Mouse (Mus musculus) limb, embryonic 15.5 days (tissue): ENCODE measurements at regions not wholly inside any gene's neighbourhood (a gene's known extent, or its start where the extent isn't known, plus 50 kb on each side); places are given as distances from the start of the nearest gene placed in this dataset.

Source experiments
- ATAC-seq: fragments of 200-750 bp; cut with Nextera tagmentation; 2 replicates; pipeline ENCODE4 v1.8.0; 2017; ENCODE audit warnings: low read depth, moderate TSS enrichment; ENCODE audit not compliant: insufficient number of reproducible peaks, low FRiP score, low TSS enrichment
- H3K27ac ChIP-seq: fragments of 300-500 bp; sonication (generic); 2 replicates; pipeline ENCODE4 v1.5.1; 2015; ENCODE audit warnings: moderate library complexity, mild to moderate bottlenecking, inconsistent platforms
- H3K27me3 ChIP-seq: fragments of 300-500 bp; sonication (generic); 2 replicates; pipeline ENCODE4 v1.6.1; 2015; ENCODE audit warnings: inconsistent platforms
- H3K36me3 ChIP-seq: fragments of 300-500 bp; sonication (generic); 2 replicates; pipeline ENCODE4 v1.6.1; 2015; ENCODE audit warnings: inconsistent platforms
- H3K4me1 ChIP-seq: fragments of 300-500 bp; sonication (generic); 2 replicates; pipeline ENCODE4 v1.6.1; 2015; ENCODE audit warnings: inconsistent platforms
- H3K4me2 ChIP-seq: fragments of 300-500 bp; sonication (generic); 2 replicates; pipeline ENCODE4 v1.6.1; 2015; ENCODE audit warnings: mild to moderate bottlenecking, inconsistent platforms
- H3K4me3 ChIP-seq: fragments of 300-500 bp; sonication (generic); 2 replicates; pipeline ENCODE4 v1.5.1; 2015; ENCODE audit warnings: mild to moderate bottlenecking, inconsistent platforms
- H3K9ac ChIP-seq: fragments of 300-500 bp; sonication (generic); 2 replicates; pipeline ENCODE4 v1.6.1; 2015; ENCODE audit warnings: inconsistent platforms
- H3K9me3 ChIP-seq: fragments of 300-500 bp; sonication (generic); 2 replicates; pipeline ENCODE4 v1.6.1; 2016; ENCODE audit warnings: inconsistent platforms
- WGBS: fragments of 180-500 bp; shearing (Covaris S2); methylation state at CpG from one replicate; pipeline ENCODE4 v1.1.7; 2015; 5-methylcytosine and 5-hydroxymethylcytosine counted together

DNA sequence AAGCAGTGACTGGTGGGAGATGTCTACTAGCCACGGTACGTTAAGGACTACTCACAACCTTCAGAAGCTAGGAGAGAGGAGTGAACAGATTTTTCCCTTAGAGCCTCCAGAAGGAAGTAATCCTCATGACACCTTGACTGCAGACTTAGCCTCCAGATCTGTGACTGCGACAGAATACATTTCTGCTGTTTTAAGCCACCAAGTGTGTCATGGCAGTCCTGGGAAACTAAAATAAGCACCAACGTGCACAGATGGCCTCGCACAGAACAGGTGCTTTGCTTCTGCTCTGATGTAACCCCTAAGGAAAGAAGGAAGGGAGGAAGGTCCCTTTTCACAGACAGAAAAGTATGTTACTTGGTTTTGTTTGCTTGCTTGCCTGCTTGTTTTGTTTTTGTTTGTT is 151.5 kb upstream of the Adra1b start:
- WGBS, result 82% methylated on average over 5 of the region's 5 CpGs

GRCm38 (mm10) chr11:44062446-44062845 is 161.4 kb upstream of the Adra1b start:
- Histone ChIP-seq H3K4me3 (no peak overlapping the region), H3K36me3 (no peaks in the 10 kb centered on the region), H3K4me2 (no peak overlapping the region), H3K4me1 (no peaks in the 10 kb centered on the region), H3K9ac (no peak overlapping the region), H3K27me3 (no peaks in the 10 kb centered on the region), H3K27ac (no peak overlapping the region), H3K9me3 (no peaks in the 10 kb centered on the region)
- WGBS, result 86% methylated on average over 1 of the region's 1 CpGs
- ATAC-seq, result no peak

More for the DNA sequence above, 151.5 kb upstream of the Adra1b start:
- Histone ChIP-seq H3K9ac (no peak overlapping the region), H3K4me1 (no peaks in the 10 kb centered on the region), H3K9me3 (no peaks in the 10 kb centered on the region), H3K4me3 (no peak overlapping the region), H3K27me3 (no peaks in the 10 kb centered on the region), H3K36me3 (no peaks in the 10 kb centered on the region), H3K27ac (no peak overlapping the region), H3K4me2 (no peak overlapping the region)
- ATAC-seq, result no peak

- 89% methylated on average over 2 of the region's 2 CpGs for WGBS
- no peaks in the 10 kb centered on the region for H3K36me3 ChIP-seq
- H3K9ac ChIP-seq, result no peak overlapping the region
- H3K9me3 ChIP-seq, result no peaks in the 10 kb centered on the region
- H3K4me1 ChIP-seq, result no peaks in the 10 kb centered on the region
- no peaks in the 10 kb centered on the region for H3K27me3 ChIP-seq
- no peak overlapping the region for H3K4me2 ChIP-seq
- H3K27ac ChIP-seq, result no peak overlapping the region
- ATAC-seq, result no peak
- no peak overlapping the region for H3K4me3 ChIP-seq
Observed at GRCm38 (mm10) chr11:44066176-44066575, 165.2 kb upstream of the Adra1b start.

DNA sequence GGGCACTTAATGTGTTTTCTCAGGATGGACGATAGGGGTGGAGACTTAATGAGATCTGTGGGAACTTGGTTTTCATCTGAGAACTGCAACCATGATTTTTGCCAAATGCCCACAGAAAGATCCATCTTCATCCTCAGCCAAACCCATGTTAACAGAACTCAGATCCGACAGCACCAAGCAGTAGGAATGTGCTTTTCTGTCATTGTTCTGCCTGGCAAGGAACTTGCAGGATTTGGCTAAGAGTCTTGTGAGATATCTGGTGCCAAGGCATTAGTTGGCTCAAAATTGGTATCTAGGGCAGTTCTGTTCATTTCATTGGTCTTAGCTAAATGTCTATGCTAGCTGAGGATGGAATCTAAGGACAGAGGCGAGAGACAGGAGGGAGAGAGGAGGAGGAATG is 182.7 kb upstream of the Adra1b start:
- H3K4me1 ChIP-seq, result no peaks in the 10 kb centered on the region
- H3K9ac ChIP-seq, result no peak overlapping the region
- 67% methylated on average over 3 of the region's 3 CpGs for WGBS
- H3K9me3 ChIP-seq, result no peaks in the 10 kb centered on the region
- H3K4me3 ChIP-seq, result no peak overlapping the region
- H3K27ac ChIP-seq, result no peak overlapping the region
- no peaks in the 10 kb centered on the region for H3K36me3 ChIP-seq
- no peak for ATAC-seq
- no peak overlapping the region for H3K4me2 ChIP-seq
- no peaks in the 10 kb centered on the region for H3K27me3 ChIP-seq

DNA sequence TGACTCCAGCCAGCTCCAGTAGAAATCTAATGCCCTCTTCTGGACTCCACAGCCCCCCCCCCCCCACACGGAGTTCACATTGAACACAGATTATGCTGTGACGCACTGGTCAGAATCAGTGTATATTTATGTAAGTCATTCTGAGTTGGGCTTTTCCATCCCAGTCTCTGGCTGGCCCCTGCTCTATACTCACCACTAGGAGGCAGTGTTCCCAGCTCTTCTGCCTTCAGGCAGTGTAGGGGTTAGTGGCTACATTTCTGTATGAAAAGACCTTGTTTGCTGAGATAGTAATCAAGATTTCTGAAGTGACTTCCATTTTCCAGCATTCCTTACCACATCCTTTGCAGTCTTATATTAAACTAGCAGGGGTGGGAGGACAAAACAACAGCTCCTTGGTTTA is 185.9 kb upstream of the Adra1b start:
- Histone ChIP-seq H3K36me3 (no peaks in the 10 kb centered on the region), H3K27ac (no peak overlapping the region), H3K9me3 (no peaks in the 10 kb centered on the region), H3K4me1 (no peaks in the 10 kb centered on the region), H3K27me3 (no peaks in the 10 kb centered on the region), H3K4me3 (no peak overlapping the region), H3K4me2 (no peak overlapping the region), H3K9ac (no peak overlapping the region)
- ATAC-seq, result no peak
- WGBS, result 66% methylated on average over 2 of the region's 2 CpGs

DNA sequence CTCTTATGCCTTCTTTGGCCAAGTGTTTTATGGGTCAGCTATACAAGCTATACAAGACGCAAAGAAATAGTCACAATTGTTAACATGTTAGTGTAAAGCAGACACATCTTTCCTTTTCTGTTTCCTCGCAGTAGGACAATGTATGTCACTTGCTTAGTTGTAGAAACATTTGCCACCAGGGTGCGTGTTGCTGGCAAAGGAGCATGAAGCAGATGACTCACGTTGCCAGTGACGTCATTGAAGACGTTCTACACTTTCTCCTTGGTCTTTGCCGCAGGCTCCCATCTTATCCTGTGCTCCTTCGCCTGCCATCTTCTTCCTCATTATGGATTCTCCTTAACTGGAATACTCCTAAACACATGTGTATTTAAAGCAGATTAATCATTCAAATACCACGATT is 188.5 kb upstream of the Adra1b start:
- Histone ChIP-seq H3K9ac (no peak overlapping the region), H3K4me3 (no peak overlapping the region), H3K27ac (no peak overlapping the region), H3K4me1 (no peaks in the 10 kb centered on the region), H3K9me3 (no peaks in the 10 kb centered on the region), H3K27me3 (no peaks in the 10 kb centered on the region), H3K4me2 (no peak overlapping the region), H3K36me3 (no peaks in the 10 kb centered on the region)
- ATAC-seq, result no peak
- WGBS, result 77% methylated on average over 9 of the region's 9 CpGs

DNA sequence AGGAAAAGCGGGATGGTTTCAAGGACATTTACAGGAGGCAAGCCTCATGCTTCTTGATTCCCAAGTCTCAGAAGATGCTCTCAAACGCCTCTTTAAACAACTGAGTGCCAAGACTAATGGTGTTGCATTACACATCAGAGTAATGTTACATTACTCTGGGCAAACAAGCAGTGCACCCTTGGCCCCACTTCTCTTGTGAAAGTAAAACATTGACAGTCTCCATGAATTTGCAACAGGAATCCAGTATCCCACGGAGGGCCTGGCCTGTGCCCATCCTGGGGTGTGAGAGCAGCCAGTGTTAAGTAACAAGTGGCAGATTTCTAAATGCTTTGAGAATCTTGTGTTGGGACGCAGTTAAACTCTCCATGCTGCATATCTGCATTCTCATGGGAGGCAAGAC is 194.3 kb upstream of the Adra1b start:
- no peaks in the 10 kb centered on the region for H3K4me1 ChIP-seq
- no peak overlapping the region for H3K4me2 ChIP-seq
- H3K27ac ChIP-seq, result no peak overlapping the region
- no peak overlapping the region for H3K9ac ChIP-seq
- no peaks in the 10 kb centered on the region for H3K27me3 ChIP-seq
- ATAC-seq, result no peak
- no peak overlapping the region for H3K4me3 ChIP-seq
- H3K9me3 ChIP-seq, result no peaks in the 10 kb centered on the region
- no peaks in the 10 kb centered on the region for H3K36me3 ChIP-seq
- WGBS, result 66% methylated on average over 4 of the region's 4 CpGs

DNA sequence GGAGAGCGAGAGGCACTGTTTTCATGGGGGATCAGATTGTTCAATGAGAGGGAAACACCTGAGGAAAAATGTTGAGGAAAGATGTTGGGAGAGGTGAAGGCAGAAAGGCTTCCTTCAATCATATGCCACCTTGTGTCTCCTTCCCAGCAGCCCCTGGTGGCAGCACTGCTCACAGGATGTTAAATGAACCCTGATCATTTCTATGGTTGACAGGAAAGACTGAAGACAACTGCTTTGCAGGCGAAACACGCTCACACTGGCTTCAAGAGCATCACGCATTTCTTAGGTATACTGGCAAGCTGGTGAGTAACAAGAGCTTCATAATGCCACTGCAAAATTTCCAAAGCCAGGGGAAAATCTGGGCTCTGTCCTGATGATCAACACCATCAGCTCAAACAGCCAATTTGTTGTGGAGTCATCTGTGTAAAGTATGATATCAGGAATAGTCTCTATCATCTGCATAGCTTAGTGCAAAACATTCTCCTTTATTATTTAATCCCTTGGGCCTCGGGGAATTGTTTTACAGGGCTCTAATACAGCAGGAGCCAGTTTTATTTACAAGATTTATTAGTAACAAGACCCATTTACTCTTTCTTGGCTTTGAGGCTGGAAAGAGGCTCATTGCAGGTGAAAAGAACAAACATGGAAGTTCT is 202.3 kb upstream of the Adra1b start:
- Histone ChIP-seq H3K36me3 (no peaks in the 10 kb centered on the region), H3K4me1 (peaks cover 8% of the 10 kb centered on the region), H3K27me3 (no peaks in the 10 kb centered on the region), H3K4me3 (no peak overlapping the region), H3K4me2 (no peak overlapping the region), H3K9ac (no peak overlapping the region), H3K9me3 (no peaks in the 10 kb centered on the region), H3K27ac (no peak overlapping the region)
- no peak for ATAC-seq
- 62% methylated on average over 5 of the region's 5 CpGs for WGBS

GRCm38 (mm10) chr11:44103841-44104191 is 202.8 kb upstream of the Adra1b start:
- no peaks in the 10 kb centered on the region for H3K9me3 ChIP-seq
- H3K27me3 ChIP-seq, result no peaks in the 10 kb centered on the region
- peaks cover 8% of the 10 kb centered on the region for H3K4me1 ChIP-seq
- H3K36me3 ChIP-seq, result no peaks in the 10 kb centered on the region
- no peak for ATAC-seq
- no peak overlapping the region for H3K9ac ChIP-seq
- no peak overlapping the region for H3K27ac ChIP-seq
- no peak overlapping the region for H3K4me2 ChIP-seq
- H3K4me3 ChIP-seq, result no peak overlapping the region

GRCm38 (mm10) chr11:44106231-44106630 is 205.2 kb upstream of the Adra1b start:
- no peak for ATAC-seq
- Histone ChIP-seq H3K27ac (no peak overlapping the region), H3K4me3 (no peak overlapping the region), H3K36me3 (no peaks in the 10 kb centered on the region), H3K4me2 (no peak overlapping the region), H3K9me3 (no peaks in the 10 kb centered on the region), H3K27me3 (no peaks in the 10 kb centered on the region), H3K4me1 (peaks cover 8% of the 10 kb centered on the region), H3K9ac (no peak overlapping the region)
- 86% methylated on average over 1 of the region's 1 CpGs for WGBS

- no peak for ATAC-seq
- no peak overlapping the region for H3K4me3 ChIP-seq
- no peak overlapping the region for H3K9ac ChIP-seq
- no peaks in the 10 kb centered on the region for H3K27me3 ChIP-seq
- no peaks in the 10 kb centered on the region for H3K9me3 ChIP-seq
- no peaks in the 10 kb centered on the region for H3K4me1 ChIP-seq
- H3K4me2 ChIP-seq, result no peak overlapping the region
- no peaks in the 10 kb centered on the region for H3K36me3 ChIP-seq
- WGBS, result 27% methylated on average over 5 of the region's 5 CpGs
- no peak overlapping the region for H3K27ac ChIP-seq
Observed at GRCm38 (mm10) chr11:44111525-44111924, 210.5 kb upstream of the Adra1b start.

DNA sequence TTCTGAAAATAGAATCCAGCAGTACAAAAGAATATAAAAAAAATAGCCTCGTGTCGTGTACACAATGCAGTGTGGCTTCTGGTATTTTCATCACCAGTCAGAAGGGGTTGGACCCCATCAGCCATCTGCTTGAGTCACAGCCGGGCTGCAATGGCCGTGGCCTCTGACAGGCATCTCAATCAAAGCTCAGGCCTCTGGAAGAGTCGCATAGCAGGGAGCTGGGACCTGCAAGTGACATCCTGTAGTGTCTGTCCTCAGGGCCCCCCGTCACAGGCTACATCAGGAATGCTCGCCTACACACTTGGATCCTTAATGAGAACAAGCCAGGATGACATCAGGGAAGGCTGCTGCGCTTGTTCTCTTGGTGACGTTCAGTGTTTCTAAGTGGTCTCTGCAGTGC is 226.1 kb upstream of the Adra1b start:
- no peaks in the 10 kb centered on the region for H3K27me3 ChIP-seq
- no peak overlapping the region for H3K4me2 ChIP-seq
- no peak overlapping the region for H3K9ac ChIP-seq
- H3K4me3 ChIP-seq, result no peak overlapping the region
- no peaks in the 10 kb centered on the region for H3K9me3 ChIP-seq
- 51% methylated on average over 9 of the region's 9 CpGs for WGBS
- H3K36me3 ChIP-seq, result no peaks in the 10 kb centered on the region
- no peaks in the 10 kb centered on the region for H3K4me1 ChIP-seq
- no peak for ATAC-seq
- no peak overlapping the region for H3K27ac ChIP-seq

- H3K9ac ChIP-seq, result no peak overlapping the region
- H3K36me3 ChIP-seq, result no peaks in the 10 kb centered on the region
- H3K27me3 ChIP-seq, result no peaks in the 10 kb centered on the region
Observed at GRCm38 (mm10) chr11:44128481-44128880, 227.5 kb upstream of the Adra1b start.

More at GRCm38 (mm10) chr11:44128481-44128880, 227.5 kb upstream of the Adra1b start:
- Histone ChIP-seq H3K9me3 (no peaks in the 10 kb centered on the region), H3K27ac (no peak overlapping the region), H3K4me1 (no peaks in the 10 kb centered on the region), H3K4me3 (no peak overlapping the region), H3K4me2 (no peak overlapping the region)
- WGBS, result 90% methylated on average over 6 of the region's 6 CpGs
- ATAC-seq, result no peak
